Mouse (Mus musculus): ENCODE data around the gene Pex7.

GRCm38 (mm10) chr10:19956745-19957144 is 49.3 kb upstream of the Pex7 start:
- TF ChIP-seq CTCF (IDR thresholded peaks at IDR 0.05; ENCODE audit: low read depth, low read length) (no peak), POLR2A (IDR thresholded peaks at IDR 0.05; ENCODE audit: borderline replicate concordance, low read depth, low read length) (no peak)
